Mouse (Mus musculus): Measurements from ENCODE around the gene Rbm24. TPM values are rescaled to one million over a fixed set of nuclear protein-coding genes. Genes with fewer than 3 reads are reported as not detected.

Rbm24 gene
- 19.7 and 29.6 TPM in 2 replicates for polyA plus RNA-seq (2012; rRNA removed)

DNA sequence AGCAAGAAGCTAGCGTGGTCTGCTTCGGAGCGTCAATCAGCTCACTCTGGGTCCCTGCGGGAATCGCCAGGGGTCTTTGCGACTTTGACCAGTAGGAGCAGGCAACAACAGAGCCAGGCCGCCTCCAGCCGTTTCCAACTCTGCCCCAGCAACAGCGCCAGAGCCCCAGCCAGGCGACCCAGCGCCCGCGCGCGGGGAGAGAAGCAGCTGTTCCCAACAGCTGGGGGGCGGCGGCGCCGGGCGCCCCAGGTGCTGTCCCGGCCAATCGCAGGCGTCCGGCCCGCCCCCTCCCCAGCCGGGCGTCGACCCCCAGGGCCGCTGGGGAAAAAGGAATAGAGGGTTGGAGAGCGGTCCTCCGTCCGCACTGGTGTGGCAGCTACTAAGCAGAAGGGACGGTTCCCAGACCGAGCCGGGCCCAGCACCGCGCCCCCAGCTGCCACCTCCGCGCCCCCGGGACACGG, at the start of gene Rbm24:
Gene Rbm24 (plus strand): TSS at position 294 of the 461 bp plus-strand sequence.
- Histone ChIP-seq H3K27ac (ENCODE audit: insufficient read depth, low read depth, low read length) (peak within 1 kb of the TSS; percentile 40), H3K4me1 (ENCODE audit: control insufficient read depth, insufficient read depth, insufficient read length, low read length) (peaks cover 5% of the 10 kb centered on the region), H3K4me3 (ENCODE audit: low read depth, low read length) (peak within 1 kb of the TSS; percentile 80), H3K36me3 (ENCODE audit: control insufficient read depth, insufficient read depth, low read length) (no peaks in the 10 kb centered on the region), H3K27me3 (ENCODE audit: control insufficient read depth, insufficient read depth, low read length) (peaks cover 22% of the 10 kb centered on the region)
- 2% methylated on average over 41 of the region's 41 CpGs for WGBS
- TF ChIP-seq CTCF (IDR thresholded peaks at IDR 0.05; ENCODE audit: extremely low read depth, insufficient read length, insufficient replicate concordance, low read depth, low read length) (no peak), POLR2A (IDR thresholded peaks at IDR 0.05; ENCODE audit: low read depth, low read length) (no peak)

- 41% methylated on average over 7 of the region's 7 CpGs for WGBS
- H3K36me3 ChIP-seq (ENCODE audit: control insufficient read depth, insufficient read depth, low read length): no peaks in the 10 kb centered on the region
- TF ChIP-seq CTCF (IDR thresholded peaks at IDR 0.05; ENCODE audit: extremely low read depth, insufficient read length, insufficient replicate concordance, low read depth, low read length) (no peak), POLR2A (IDR thresholded peaks at IDR 0.05; ENCODE audit: low read depth, low read length) (no peak)
- no peak overlapping the region for H3K27ac ChIP-seq (ENCODE audit: insufficient read depth, low read depth, low read length)
- H3K4me3 ChIP-seq (ENCODE audit: low read depth, low read length): no peak overlapping the region
- H3K4me1 ChIP-seq (ENCODE audit: control insufficient read depth, insufficient read depth, insufficient read length, low read length): no peaks in the 10 kb centered on the region
- H3K27me3 ChIP-seq (ENCODE audit: control insufficient read depth, insufficient read depth, low read length): no peaks in the 10 kb centered on the region
Measured at GRCm38 (mm10) chr13:46372884-46373283, 45.4 kb upstream of the Rbm24 start.

DNA sequence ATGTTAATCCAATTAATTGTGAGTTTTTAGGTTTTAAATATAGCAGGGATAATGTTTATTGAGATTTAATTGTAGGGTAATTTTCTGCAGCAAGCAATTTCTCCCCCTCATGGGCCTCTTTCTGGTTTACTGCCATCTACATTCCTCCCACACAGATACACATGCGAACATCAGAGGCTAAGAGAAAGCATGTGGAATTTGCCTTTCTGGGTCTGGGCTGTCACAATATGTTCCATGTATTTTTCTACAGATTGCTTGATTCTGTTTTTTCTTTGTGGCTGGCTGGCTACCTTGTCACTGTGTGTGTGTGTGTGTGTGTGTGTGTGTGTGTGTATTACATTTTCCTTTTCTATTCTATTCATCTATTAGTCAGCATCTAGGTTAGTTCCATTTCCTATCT, 42.9 kb upstream of the Rbm24 start:
- Histone ChIP-seq H3K4me1 (ENCODE audit: control insufficient read depth, insufficient read depth, insufficient read length, low read length) (no peaks in the 10 kb centered on the region), H3K27me3 (ENCODE audit: control insufficient read depth, insufficient read depth, low read length) (no peaks in the 10 kb centered on the region), H3K36me3 (ENCODE audit: control insufficient read depth, insufficient read depth, low read length) (no peaks in the 10 kb centered on the region), H3K4me3 (ENCODE audit: low read depth, low read length) (no peak overlapping the region), H3K27ac (ENCODE audit: insufficient read depth, low read depth, low read length) (no peak overlapping the region)
- WGBS: 60% methylated on average over 1 of the region's 1 CpGs
- no peak for TF ChIP-seq POLR2A (IDR thresholded peaks at IDR 0.05; ENCODE audit: low read depth, low read length)
- no peak for TF ChIP-seq CTCF (IDR thresholded peaks at IDR 0.05; ENCODE audit: extremely low read depth, insufficient read length, insufficient replicate concordance, low read depth, low read length)

DNA sequence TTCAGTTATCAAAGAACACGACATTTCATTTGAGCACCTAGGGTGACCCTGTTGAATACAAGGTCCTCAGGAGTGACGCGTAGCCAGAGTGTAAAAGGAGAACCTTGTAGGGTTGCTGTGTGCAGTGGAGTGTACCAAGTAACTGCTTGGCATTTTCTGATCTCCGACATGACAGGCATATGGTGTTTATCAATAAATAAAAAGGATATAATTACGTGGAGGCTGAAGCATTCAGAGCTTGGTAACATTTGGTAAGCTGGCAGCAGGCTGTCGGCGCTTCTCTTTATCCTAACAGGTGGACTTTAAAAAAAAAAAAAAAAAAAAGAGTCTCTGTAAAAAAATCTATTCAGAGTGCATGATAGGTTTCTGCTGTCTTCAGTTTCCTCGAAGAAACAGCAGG, 30.8 kb upstream of the Rbm24 start:
- WGBS: 87% methylated on average over 8 of the region's 8 CpGs

GRCm38 (mm10) chr13:46391654-46392053, 26.6 kb upstream of the Rbm24 start:
- WGBS: 74% methylated on average over 1 of the region's 1 CpGs
- Histone ChIP-seq H3K27ac (ENCODE audit: insufficient read depth, low read depth, low read length) (no peak overlapping the region), H3K4me1 (ENCODE audit: control insufficient read depth, insufficient read depth, insufficient read length, low read length) (no peaks in the 10 kb centered on the region), H3K36me3 (ENCODE audit: control insufficient read depth, insufficient read depth, low read length) (no peaks in the 10 kb centered on the region), H3K4me3 (ENCODE audit: low read depth, low read length) (no peak overlapping the region), H3K27me3 (ENCODE audit: control insufficient read depth, insufficient read depth, low read length) (no peaks in the 10 kb centered on the region)
- TF ChIP-seq CTCF (IDR thresholded peaks at IDR 0.05; ENCODE audit: extremely low read depth, insufficient read length, insufficient replicate concordance, low read depth, low read length) (no peak), POLR2A (IDR thresholded peaks at IDR 0.05; ENCODE audit: low read depth, low read length) (no peak)

More for the DNA sequence above, 30.8 kb upstream of the Rbm24 start:
- no peak for TF ChIP-seq POLR2A (IDR thresholded peaks at IDR 0.05; ENCODE audit: low read depth, low read length)
- TF ChIP-seq CTCF (IDR thresholded peaks at IDR 0.05; ENCODE audit: extremely low read depth, insufficient read length, insufficient replicate concordance, low read depth, low read length): no peak
- Histone ChIP-seq H3K4me3 (ENCODE audit: low read depth, low read length) (no peak overlapping the region), H3K27me3 (ENCODE audit: control insufficient read depth, insufficient read depth, low read length) (no peaks in the 10 kb centered on the region), H3K27ac (ENCODE audit: insufficient read depth, low read depth, low read length) (no peak overlapping the region), H3K4me1 (ENCODE audit: control insufficient read depth, insufficient read depth, insufficient read length, low read length) (peaks cover 5% of the 10 kb centered on the region; the same call in 1 of the 2 replicates), H3K36me3 (ENCODE audit: control insufficient read depth, insufficient read depth, low read length) (no peaks in the 10 kb centered on the region)

- 73% methylated on average over 4 of the region's 4 CpGs for WGBS
- TF ChIP-seq POLR2A (IDR thresholded peaks at IDR 0.05; ENCODE audit: low read depth, low read length): no peak
- no peak for TF ChIP-seq CTCF (IDR thresholded peaks at IDR 0.05; ENCODE audit: extremely low read depth, insufficient read length, insufficient replicate concordance, low read depth, low read length)
- Histone ChIP-seq H3K36me3 (ENCODE audit: control insufficient read depth, insufficient read depth, low read length) (no peaks in the 10 kb centered on the region), H3K27ac (ENCODE audit: insufficient read depth, low read depth, low read length) (no peak overlapping the region), H3K4me1 (ENCODE audit: control insufficient read depth, insufficient read depth, insufficient read length, low read length) (no peaks in the 10 kb centered on the region), H3K4me3 (ENCODE audit: low read depth, low read length) (no peak overlapping the region), H3K27me3 (ENCODE audit: control insufficient read depth, insufficient read depth, low read length) (no peaks in the 10 kb centered on the region)
Measured at GRCm38 (mm10) chr13:46392893-46393292, 25.3 kb upstream of the Rbm24 start.

DNA sequence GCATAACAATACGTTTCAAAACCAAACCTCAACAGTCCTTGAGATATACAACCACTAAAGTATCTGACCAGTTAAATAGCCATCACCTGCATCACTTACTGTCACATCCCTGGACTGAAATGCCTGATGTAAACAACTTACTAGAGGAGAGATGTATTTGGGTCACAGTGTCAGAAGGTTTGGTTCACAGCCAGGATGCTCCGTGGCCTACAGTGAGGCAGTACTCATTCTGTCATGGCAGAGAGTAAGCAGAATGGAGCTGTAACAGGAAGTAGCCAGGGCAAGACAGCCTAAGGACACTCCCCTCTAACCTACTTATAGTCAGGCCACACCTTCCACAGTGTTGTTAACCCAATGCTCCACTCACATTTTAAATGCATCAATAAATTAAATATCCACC, 24.3 kb upstream of the Rbm24 start:
- 73% methylated on average over 2 of the region's 2 CpGs for WGBS
- Histone ChIP-seq H3K4me3 (ENCODE audit: low read depth, low read length) (no peak overlapping the region), H3K27ac (ENCODE audit: insufficient read depth, low read depth, low read length) (no peak overlapping the region), H3K27me3 (ENCODE audit: control insufficient read depth, insufficient read depth, low read length) (no peaks in the 10 kb centered on the region), H3K36me3 (ENCODE audit: control insufficient read depth, insufficient read depth, low read length) (no peaks in the 10 kb centered on the region), H3K4me1 (ENCODE audit: control insufficient read depth, insufficient read depth, insufficient read length, low read length) (no peaks in the 10 kb centered on the region)
- TF ChIP-seq CTCF (IDR thresholded peaks at IDR 0.05; ENCODE audit: extremely low read depth, insufficient read length, insufficient replicate concordance, low read depth, low read length): no peak
